Mouse (Mus musculus) hindbrain, embryonic 14.5 days (tissue): ENCODE results near the gene Tjp3. TPM values are rescaled to one million over a fixed set of nuclear protein-coding genes. Genes with fewer than 3 reads are reported as not detected.

Experiments
- ATAC-seq: fragments of 200-750 bp; cut with Nextera tagmentation; 2 replicates; pipeline ENCODE4 v1.8.0; 2017; ENCODE audit warnings: moderate number of reproducible peaks, mild to moderate bottlenecking, moderate TSS enrichment, moderate library complexity; ENCODE audit not compliant: low FRiP score
- DNase-seq: peaks from one replicate; pipeline ENCODE4 v3.0.0-alpha.2; 2015; ENCODE audit warnings: low spot score
- H3K27ac ChIP-seq: fragments of 300-500 bp; sonication (generic); 2 replicates; pipeline ENCODE4 v1.5.1; 2014; ENCODE audit warnings: mild to moderate bottlenecking, moderate library complexity
- H3K27me3 ChIP-seq: fragments of 300-500 bp; sonication (generic); 2 replicates; pipeline ENCODE4 v1.6.1; 2014; ENCODE audit warnings: mild to moderate bottlenecking, low read length, mixed read lengths; ENCODE audit not compliant: control insufficient read depth, insufficient read depth
- H3K36me3 ChIP-seq: fragments of 300-500 bp; sonication (generic); replicated peaks from 2 replicates; pipeline ENCODE4 v1.6.1; 2014; ENCODE audit not compliant: control insufficient read depth, insufficient read depth
- H3K4me1 ChIP-seq: fragments of 300-500 bp; sonication (generic); replicated peaks from 2 replicates; pipeline ENCODE4 v1.6.1; 2014; ENCODE audit warnings: antibody characterized with exemption, low read length, mixed read lengths; ENCODE audit not compliant: control insufficient read depth, insufficient read depth
- H3K4me2 ChIP-seq: fragments of 300-500 bp; sonication (generic); replicated peaks from 2 replicates; pipeline ENCODE4 v1.6.1; 2014; ENCODE audit warnings: mild to moderate bottlenecking, moderate library complexity
- H3K4me3 ChIP-seq: fragments of 300-500 bp; sonication (generic); replicated peaks from 2 replicates; pipeline ENCODE4 v1.5.1; 2014; ENCODE audit warnings: mild to moderate bottlenecking, low read length
- H3K9ac ChIP-seq: fragments of 300-500 bp; sonication (generic); 2 replicates; pipeline ENCODE4 v1.6.1; 2014
- H3K9me3 ChIP-seq: fragments of 300-500 bp; sonication (generic); 2 replicates; pipeline ENCODE4 v1.6.1; 2016; ENCODE audit warnings: low read length; ENCODE audit not compliant: control insufficient read depth
- WGBS: fragments of 180-500 bp; shearing (Covaris S2); extraction: QIAGEN DNeasy Blood & Tissue Kit; methylation state at CpG from one replicate; pipeline ENCODE4 v1.1.7; 2014; 5-methylcytosine and 5-hydroxymethylcytosine counted together
- polyA plus RNA-seq: library from polyadenylated mRNA; unstranded; fragments of >200 nt; fragmentation: Nextera tagmentation; extraction: Ambion mirVana; gene quantifications from 2 replicates; pipeline ENCODE4 v1.2.1, GENCODE M21; 2014

The Tjp3 gene
- polyA plus RNA-seq, 1 experiment from 2014 or later, result 6.0 TPM

GRCm38 (mm10) chr10:81320550-81321347 is 29.4 kb upstream of the Tjp3 start, which contains the start of gene Cactin:
Gene Cactin (plus strand): TSS chr10:81321103.
- H3K4me1 ChIP-seq, result peaks cover 20% of the 10 kb centered on the region
- no peaks in the 10 kb centered on the region for H3K27me3 ChIP-seq
- peaks cover 63% of the 10 kb centered on the region for H3K36me3 ChIP-seq
- peak within 1 kb of the TSS; percentile 83 for H3K4me2 ChIP-seq
- WGBS, result under 1% methylated on average over 68 of the region's 68 CpGs
- ATAC-seq, result peak; percentile 94
- peak; percentile 98 for DNase-seq
- no peaks in the 10 kb centered on the region for H3K9me3 ChIP-seq
- peak within 1 kb of the TSS; percentile 76 for H3K4me3 ChIP-seq
- H3K9ac ChIP-seq, result peak within 1 kb of the TSS; percentile 77
- H3K27ac ChIP-seq, result peak within 1 kb of the TSS; percentile 81

DNA sequence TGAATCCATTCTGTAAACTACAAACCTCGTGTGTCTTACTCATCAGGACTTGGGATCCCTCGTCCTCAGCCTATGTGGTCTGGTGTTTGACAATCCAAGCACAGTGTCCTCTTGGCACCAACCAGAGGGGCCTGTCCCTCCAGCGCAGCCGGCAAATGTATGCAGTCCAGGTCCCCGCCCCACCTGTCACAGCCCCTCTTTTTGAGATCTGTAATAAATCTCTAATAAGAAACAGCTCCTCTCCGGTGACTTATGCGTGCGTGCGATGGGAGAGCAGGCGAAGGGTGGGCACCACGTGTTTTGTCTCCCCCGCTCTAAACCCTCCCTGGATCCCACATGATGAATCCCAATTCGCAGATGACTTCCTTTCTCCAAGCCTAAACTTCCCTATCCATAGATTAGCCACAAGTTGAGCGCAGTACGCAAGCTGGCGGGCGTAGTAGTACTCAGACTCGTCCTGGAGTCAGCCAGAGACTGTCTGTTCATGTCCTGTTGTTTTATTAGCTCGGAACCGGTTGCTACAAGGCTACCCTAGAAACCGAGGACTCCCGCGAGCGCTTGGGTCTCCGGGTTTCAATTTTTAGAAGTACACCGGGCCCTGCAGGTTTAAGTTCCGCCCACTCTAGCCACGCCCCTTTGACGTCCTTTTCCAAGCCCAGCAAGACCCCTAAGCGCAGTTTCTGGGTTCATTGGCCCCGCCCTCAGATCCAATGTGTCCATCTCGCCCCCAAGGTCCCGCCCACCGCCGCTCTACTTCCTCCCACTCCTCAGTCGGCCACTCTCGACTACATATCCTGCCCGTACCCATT is 28.6 kb upstream of the Tjp3 start:
- peak overlapping the region; percentile 48 for H3K9ac ChIP-seq
- DNase-seq (peak; percentile 92), ATAC-seq (peak; percentile 12; the same call in 1 of the 2 replicates)
- peak overlapping the region; percentile 76 for H3K4me3 ChIP-seq
- peak overlapping the region; percentile 81 for H3K27ac ChIP-seq
- WGBS, result under 1% methylated on average over 38 of the region's 38 CpGs
- H3K9me3 ChIP-seq, result no peaks in the 10 kb centered on the region
- no peaks in the 10 kb centered on the region for H3K27me3 ChIP-seq
- peaks cover 63% of the 10 kb centered on the region for H3K36me3 ChIP-seq
- peak overlapping the region; percentile 83 for H3K4me2 ChIP-seq
- peaks cover 20% of the 10 kb centered on the region for H3K4me1 ChIP-seq

GRCm38 (mm10) chr10:81319330-81319699 is 27.9 kb upstream of the Tjp3 start:
- Histone ChIP-seq H3K4me3 (peak overlapping the region; percentile 76; the same call in 1 of the 2 replicates), H3K4me2 (peak overlapping the region; percentile 83), H3K27me3 (no peaks in the 10 kb centered on the region), H3K9me3 (no peaks in the 10 kb centered on the region), H3K27ac (peak overlapping the region; percentile 81), H3K36me3 (peaks cover 62% of the 10 kb centered on the region), H3K4me1 (peaks cover 20% of the 10 kb centered on the region), H3K9ac (peak overlapping the region; percentile 48)
- no peak for ATAC-seq
- no peak for DNase-seq
- 33% methylated on average over 8 of the region's 8 CpGs for WGBS

- no peak overlapping the region for H3K4me2 ChIP-seq
- DNase-seq (no peak), ATAC-seq (no peak)
- 92% methylated on average over 13 of the region's 13 CpGs for WGBS
- no peaks in the 10 kb centered on the region for H3K9me3 ChIP-seq
- H3K36me3 ChIP-seq, result peaks cover 62% of the 10 kb centered on the region
- H3K27ac ChIP-seq, result no peak overlapping the region
- H3K4me3 ChIP-seq, result no peak overlapping the region
- H3K4me1 ChIP-seq, result peaks cover 20% of the 10 kb centered on the region
- no peaks in the 10 kb centered on the region for H3K27me3 ChIP-seq
- peak overlapping the region; percentile 48; the same call in 1 of the 2 replicates for H3K9ac ChIP-seq
Observed at GRCm38 (mm10) chr10:81318589-81319329, 27.4 kb upstream of the Tjp3 start.

DNA sequence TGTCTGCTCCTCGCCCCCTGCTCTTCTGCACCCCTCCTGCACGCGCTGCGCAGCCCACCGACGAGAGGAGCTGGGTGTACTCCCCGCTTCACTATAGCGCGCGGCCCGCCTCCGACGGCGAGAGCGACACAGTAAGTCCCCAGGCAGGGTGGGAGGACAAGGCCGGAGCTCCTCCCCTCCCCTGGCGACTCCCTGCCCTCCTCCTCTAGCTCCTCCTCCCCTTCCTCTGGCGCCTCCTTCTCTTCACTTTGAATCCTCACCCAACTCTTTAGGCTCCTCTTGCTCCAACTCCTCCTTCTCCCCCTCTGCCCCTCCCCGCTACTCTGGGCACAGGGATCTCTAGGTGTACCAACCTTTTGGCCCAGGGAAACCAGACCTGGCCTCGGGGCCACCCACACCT is 25.9 kb upstream of the Tjp3 start:
- no peaks in the 10 kb centered on the region for H3K9me3 ChIP-seq
- no peak for DNase-seq
- H3K4me3 ChIP-seq, result no peak overlapping the region
- no peaks in the 10 kb centered on the region for H3K27me3 ChIP-seq
- no peak for ATAC-seq
- H3K4me2 ChIP-seq, result peak overlapping the region; percentile 28
- WGBS, result 14% methylated on average over 19 of the region's 20 CpGs
- H3K36me3 ChIP-seq, result peaks cover 62% of the 10 kb centered on the region
- H3K4me1 ChIP-seq, result peaks cover 20% of the 10 kb centered on the region
- peak overlapping the region; percentile 13; the same call in 1 of the 2 replicates for H3K9ac ChIP-seq
- no peak overlapping the region for H3K27ac ChIP-seq

DNA sequence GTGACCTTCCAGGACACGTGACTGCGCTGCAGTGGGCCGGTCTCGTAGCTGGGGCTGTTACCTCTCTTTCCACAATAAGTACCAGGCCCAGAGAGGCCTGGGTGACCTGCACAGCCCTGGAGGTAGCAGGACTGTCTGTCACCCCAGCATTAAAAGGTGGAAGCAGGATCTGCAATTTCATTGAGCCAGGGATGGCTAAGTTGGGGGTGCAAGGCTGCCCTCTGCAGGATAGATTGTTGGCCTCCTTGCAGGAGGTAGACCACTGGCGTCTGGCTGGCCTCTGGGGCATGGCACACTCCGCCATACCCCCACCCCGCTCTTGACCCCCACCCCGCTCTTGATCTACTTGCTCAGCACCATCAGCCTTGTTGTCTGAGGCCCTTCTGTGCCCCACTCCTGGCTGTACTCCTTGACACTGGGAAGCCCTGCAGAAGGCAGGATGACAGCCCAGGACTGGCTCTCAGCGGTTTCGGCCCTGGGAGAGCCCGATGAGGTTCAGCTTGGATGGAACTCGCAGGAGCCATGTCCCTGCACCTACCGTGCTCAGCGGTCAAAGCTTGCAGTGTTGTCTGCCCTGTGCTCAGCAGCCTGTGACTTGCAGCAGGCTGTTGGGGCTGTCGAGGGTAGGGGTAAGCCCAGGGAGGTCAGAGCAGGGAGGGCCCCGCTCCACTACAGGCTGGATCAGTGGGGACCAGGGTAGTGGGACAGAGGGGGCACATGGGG is 25.1 kb upstream of the Tjp3 start:
- peaks cover 12% of the 10 kb centered on the region for H3K4me1 ChIP-seq
- H3K9ac ChIP-seq, result peak overlapping the region; percentile 13; the same call in 1 of the 2 replicates
- no peak for ATAC-seq
- DNase-seq, result no peak
- H3K4me3 ChIP-seq, result no peak overlapping the region
- H3K27me3 ChIP-seq, result no peaks in the 10 kb centered on the region
- WGBS, result 44% methylated on average over 16 of the region's 16 CpGs
- H3K36me3 ChIP-seq, result peaks cover 70% of the 10 kb centered on the region
- no peak overlapping the region for H3K27ac ChIP-seq
- no peaks in the 10 kb centered on the region for H3K9me3 ChIP-seq
- peak overlapping the region; percentile 28 for H3K4me2 ChIP-seq

GRCm38 (mm10) chr10:81315587-81315986 is 24.2 kb upstream of the Tjp3 start:
- no peak for ATAC-seq
- 93% methylated on average over 16 of the region's 16 CpGs for WGBS
- H3K4me3 ChIP-seq, result no peak overlapping the region

GRCm38 (mm10) chr10:81314201-81314600 is 22.8 kb upstream of the Tjp3 start:
- Histone ChIP-seq H3K9me3 (no peaks in the 10 kb centered on the region), H3K4me3 (no peak overlapping the region), H3K4me2 (no peak overlapping the region), H3K27ac (no peak overlapping the region), H3K9ac (no peak overlapping the region), H3K4me1 (peaks cover 5% of the 10 kb centered on the region), H3K27me3 (no peaks in the 10 kb centered on the region), H3K36me3 (peaks cover 93% of the 10 kb centered on the region)
- WGBS, result 82% methylated on average over 7 of the region's 7 CpGs
- ATAC-seq (no peak), DNase-seq (no peak)

More at GRCm38 (mm10) chr10:81315587-81315986, 24.2 kb upstream of the Tjp3 start:
- Histone ChIP-seq H3K36me3 (peaks cover 79% of the 10 kb centered on the region), H3K9ac (no peak overlapping the region), H3K4me1 (peaks cover 12% of the 10 kb centered on the region), H3K27ac (no peak overlapping the region), H3K4me2 (no peak overlapping the region), H3K9me3 (no peaks in the 10 kb centered on the region), H3K27me3 (no peaks in the 10 kb centered on the region)
- DNase-seq, result no peak
